Mouse (Mus musculus): ENCODE measurements around the gene Cnnm2. TPM values are rescaled to one million over a fixed set of nuclear protein-coding genes. Genes with fewer than 3 reads are reported as not detected.
"Not testable (repeated sequence)": the region's sequence is repeated elsewhere in the genome, so short reads cannot be mapped to it uniquely, and the experiment has no call there.

Gene Cnnm2
- total RNA-seq (2014; fragmentation: Nextera tagmentation) (20.3 and 22.0 TPM in 2 replicates), total RNA-seq (2017) (7.0 and 13.6 TPM in 2 replicates)

DNA sequence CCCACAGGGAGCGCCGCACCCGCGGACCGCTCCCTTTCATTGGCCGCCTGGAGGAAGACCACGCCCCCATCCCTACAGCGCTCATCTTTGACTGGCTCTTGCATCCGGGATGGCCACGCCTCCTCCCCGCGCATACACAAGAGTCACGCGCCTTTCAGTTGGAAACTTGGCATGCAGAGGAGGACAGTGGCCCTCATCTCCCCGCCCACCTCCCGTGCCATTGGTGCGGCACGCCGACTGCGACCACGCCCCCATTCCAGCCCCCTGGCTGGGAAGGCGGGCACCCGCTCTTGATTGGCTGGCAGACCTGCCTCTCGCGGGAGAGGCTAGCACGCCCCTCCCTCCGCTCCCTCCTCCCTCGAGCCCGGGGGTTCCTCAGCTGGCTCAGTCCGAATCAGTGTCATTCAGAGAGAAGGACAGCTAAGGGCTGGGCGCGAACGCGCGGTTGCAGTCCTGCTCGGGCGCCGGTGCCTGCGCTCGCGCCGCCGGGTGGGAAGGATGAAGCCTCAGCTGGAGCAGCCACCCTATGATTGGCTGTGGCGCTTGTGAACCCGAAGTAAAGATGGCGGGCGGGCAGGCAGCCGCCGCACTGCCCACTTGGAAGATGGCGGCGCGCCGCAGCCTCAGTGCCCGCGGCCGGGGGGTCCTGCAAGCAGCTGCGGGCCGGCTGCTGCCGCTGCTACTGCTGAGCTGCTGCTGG, at the start of gene Cnnm2:
Gene Cnnm2, plus strand, starts transcription at position 350 of the 700 bp plus-strand sequence.
- peak; percentile 92 for ATAC-seq (replicated peaks; ENCODE audit: low FRiP score, low TSS enrichment, poor library complexity, severe bottlenecking)

GRCm38 (mm10) chr19:46714234-46714633, 47.2 kb upstream of the Cnnm2 start:
- no peak for ATAC-seq (replicated peaks; ENCODE audit: low FRiP score, low TSS enrichment, poor library complexity, severe bottlenecking)

GRCm38 (mm10) chr19:46715016-46715415, 46.4 kb upstream of the Cnnm2 start:
- no peak for ATAC-seq (replicated peaks; ENCODE audit: low FRiP score, low TSS enrichment, poor library complexity, severe bottlenecking)

DNA sequence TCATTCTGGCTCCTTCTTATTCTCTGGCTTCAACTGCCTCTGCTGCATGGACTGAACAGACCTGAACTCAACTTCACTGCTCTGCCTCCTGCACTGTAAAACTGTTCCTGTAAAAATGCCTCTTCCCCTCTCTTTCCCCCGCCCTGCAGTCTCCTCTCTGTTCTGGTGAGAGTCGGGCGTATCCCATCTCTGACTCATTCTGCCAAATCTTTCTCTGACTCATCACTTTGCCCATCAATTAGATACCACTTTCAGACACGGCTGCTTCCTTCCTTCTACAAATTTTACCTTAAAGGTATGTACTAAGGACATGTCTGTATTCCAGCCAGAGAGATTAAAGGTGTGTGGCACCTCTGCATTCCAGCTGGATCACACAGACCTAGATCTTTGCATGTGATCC, 43.2 kb upstream of the Cnnm2 start:
- ATAC-seq (replicated peaks; ENCODE audit: low FRiP score, low TSS enrichment, poor library complexity, severe bottlenecking): no peak

DNA sequence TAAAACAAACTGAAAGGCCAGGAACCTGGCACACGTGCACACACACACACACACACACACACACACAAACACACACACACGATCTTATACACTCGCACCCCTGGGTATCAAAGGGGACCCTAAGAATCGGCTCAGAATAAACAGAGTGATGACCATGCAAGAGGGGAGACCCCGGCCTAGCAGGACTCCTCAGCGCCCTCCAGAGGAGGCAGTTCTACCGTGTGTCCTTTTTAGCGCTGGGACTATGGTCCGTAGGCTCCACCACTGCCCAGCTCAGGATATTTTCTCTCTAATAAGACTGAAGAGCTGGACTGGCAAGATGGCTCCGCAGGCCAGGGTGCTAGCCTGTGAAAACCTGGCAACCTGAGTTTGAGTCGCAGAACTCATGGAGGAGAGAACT, 37.0 kb upstream of the Cnnm2 start:
- ATAC-seq (replicated peaks; ENCODE audit: low FRiP score, low TSS enrichment, poor library complexity, severe bottlenecking): no peak

DNA sequence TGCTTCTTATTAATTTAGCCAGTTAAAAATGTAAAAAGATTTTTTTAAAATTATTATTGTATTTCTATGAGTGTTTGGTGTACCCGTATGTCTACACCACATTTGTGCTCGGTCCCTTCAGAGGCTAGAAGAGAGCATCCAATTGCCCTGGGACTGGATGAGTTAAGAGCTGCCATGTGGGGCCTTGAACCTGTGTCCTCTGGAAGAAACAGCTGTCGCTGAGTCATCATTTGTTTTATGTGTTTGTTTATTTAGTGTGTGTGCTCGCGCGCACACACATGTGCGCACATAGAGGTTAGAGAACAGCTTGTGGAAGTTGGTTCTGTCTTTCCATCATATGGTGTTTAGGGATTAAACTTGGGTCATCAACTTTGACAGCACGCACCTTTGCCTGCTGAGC, 35.3 kb upstream of the Cnnm2 start:
- no peak for ATAC-seq (replicated peaks; ENCODE audit: low FRiP score, low TSS enrichment, poor library complexity, severe bottlenecking)

- 0 out of 2 replicates have a peak, but pooled peaks have one; percentile 25 for ATAC-seq (replicated peaks; ENCODE audit: low FRiP score, low TSS enrichment, poor library complexity, severe bottlenecking)
These were observed 34.2 kb upstream of the Cnnm2 start for GRCm38 (mm10) chr19:46727140-46727736.

GRCm38 (mm10) chr19:46727945-46728540, 33.4 kb upstream of the Cnnm2 start:
- peak; percentile 92 for ATAC-seq (replicated peaks; ENCODE audit: low FRiP score, low TSS enrichment, poor library complexity, severe bottlenecking)

DNA sequence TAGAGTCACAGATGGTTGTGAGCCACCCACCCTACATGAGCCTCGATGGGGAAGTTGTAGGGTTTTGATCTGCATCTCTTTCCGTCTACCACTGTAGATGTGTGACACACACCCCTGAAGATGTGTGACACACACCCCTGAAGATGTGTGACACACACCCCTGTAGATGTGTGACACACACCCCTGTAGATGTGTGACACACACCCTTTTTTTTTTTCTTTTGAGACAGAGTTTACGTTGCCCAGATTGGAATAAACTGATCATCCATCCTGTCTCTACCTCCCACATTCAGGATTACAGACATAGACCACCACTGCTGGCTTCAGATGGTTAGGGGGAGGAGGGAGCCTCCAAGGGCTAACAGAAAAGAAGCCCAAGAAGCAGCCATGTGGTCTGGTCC, 32.5 kb upstream of the Cnnm2 start:
- ATAC-seq (replicated peaks; ENCODE audit: low FRiP score, low TSS enrichment, poor library complexity, severe bottlenecking): no peak

DNA sequence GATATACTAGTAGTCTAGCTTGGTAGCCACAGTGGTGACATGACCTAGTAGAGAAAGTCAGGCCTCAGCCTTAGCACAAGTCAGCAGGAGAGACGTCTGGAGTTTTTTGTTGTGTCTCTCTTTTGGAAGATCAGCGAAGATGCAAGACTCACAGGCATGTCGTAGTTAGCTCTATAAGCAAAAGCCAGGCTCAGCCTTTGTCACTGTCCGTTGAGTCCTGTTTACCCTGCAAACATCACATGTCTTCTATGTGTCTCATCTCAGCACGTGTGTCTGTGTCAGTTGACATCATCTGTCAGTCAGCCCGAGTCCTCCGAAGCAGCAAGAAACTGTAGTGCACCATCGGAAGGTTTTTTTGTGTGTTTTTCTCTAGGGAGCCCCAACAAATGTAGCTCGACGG, 30.0 kb upstream of the Cnnm2 start:
- no peak for ATAC-seq (replicated peaks; ENCODE audit: low FRiP score, low TSS enrichment, poor library complexity, severe bottlenecking)

DNA sequence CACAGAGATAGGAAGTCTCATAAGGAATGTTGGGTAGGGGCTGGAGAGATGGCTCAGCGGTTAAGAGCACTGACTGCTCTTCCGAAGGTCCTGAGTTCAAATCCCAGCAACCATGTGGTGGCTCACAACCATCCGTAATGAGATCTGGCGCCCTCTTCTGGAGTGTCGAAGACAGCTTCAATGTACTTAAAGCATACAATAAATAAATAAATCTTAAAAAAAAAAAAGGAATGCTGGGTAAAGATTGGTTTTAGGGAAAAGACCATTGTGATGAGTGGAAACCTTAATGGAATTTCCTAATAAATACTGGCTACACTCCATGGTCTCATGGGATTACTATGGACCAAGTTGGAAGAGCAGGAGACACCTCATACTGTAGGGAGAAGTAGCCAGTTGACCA, 28.7 kb upstream of the Cnnm2 start:
- ATAC-seq (replicated peaks; ENCODE audit: low FRiP score, low TSS enrichment, poor library complexity, severe bottlenecking): not testable (repeated sequence)

- no peak for ATAC-seq (replicated peaks; ENCODE audit: low FRiP score, low TSS enrichment, poor library complexity, severe bottlenecking)
These were observed 27.8 kb upstream of the Cnnm2 start for GRCm38 (mm10) chr19:46733626-46734025.

DNA sequence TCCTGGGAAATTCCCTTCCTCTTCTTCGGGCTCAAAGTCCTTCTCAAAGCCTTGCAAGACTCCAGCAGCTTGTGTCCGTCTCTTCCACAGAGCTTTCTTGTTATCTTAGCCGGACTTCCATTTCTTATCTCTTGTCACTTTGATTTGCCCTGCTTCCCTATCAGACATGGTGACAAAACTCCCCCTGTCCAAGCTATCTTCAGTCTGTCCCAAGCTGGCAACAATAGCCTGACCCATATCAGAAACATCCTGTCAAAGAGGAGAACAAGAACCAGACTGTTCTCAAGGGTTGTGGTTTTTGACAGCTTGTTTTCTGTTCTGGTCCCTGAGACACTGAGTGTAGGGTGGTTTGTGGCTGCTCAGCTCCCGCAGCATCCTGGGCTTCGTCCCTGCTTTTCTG, 26.2 kb upstream of the Cnnm2 start:
- ATAC-seq (replicated peaks; ENCODE audit: low FRiP score, low TSS enrichment, poor library complexity, severe bottlenecking): no peak

DNA sequence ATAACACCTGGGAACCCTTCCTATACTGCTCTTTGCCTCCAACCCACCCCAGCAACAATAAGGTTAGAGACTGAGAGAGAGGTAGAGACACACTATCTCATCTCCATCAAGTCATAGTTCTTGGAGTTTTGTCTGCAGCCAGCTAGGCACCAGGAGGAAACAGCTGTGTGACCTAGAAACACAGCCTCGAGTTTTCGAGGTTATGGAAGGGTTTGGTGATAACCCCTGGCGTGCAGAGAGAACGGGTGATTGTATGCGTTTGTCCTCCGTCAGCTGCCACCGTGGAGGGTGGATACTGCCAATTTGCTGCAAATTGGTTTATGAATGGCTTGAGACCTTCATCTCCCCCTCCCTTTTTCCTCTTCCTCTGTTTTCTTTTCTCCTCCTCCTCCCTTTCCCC, 24.3 kb upstream of the Cnnm2 start:
- ATAC-seq (replicated peaks; ENCODE audit: low FRiP score, low TSS enrichment, poor library complexity, severe bottlenecking): no peak

DNA sequence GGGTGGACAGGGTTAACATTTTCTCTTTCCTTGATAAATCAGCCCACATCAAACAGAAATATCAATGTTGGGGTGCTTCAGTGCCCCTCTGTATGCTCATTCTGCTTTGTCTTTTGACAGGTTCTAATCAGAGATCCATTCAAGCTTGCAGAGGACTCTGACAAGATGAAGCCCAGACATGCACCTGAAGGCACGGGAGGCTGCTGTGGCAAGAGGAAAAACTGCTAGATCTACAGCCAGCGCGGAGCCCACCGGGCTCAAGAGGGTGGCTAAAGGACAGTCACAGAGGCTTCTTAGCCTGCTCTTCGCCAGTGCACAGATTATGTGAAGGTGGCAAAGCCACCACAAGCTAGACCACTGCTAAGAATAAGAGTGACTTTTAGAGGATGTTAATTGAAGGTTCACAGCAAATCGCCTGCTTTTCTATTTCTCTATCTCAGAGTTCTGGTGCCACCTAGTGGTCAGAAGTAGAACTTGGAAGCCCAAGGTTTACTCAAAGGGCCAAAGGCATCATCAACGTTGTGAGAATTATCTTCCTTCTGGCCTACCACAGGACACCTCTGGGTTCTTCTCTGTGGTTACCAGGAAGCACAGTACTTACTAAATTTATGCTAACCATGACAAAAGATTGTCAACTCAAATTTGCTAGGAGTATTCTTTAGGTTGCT, 20.9 kb upstream of the Cnnm2 start:
- peak; percentile 70 for ATAC-seq (replicated peaks; ENCODE audit: low FRiP score, low TSS enrichment, poor library complexity, severe bottlenecking)

DNA sequence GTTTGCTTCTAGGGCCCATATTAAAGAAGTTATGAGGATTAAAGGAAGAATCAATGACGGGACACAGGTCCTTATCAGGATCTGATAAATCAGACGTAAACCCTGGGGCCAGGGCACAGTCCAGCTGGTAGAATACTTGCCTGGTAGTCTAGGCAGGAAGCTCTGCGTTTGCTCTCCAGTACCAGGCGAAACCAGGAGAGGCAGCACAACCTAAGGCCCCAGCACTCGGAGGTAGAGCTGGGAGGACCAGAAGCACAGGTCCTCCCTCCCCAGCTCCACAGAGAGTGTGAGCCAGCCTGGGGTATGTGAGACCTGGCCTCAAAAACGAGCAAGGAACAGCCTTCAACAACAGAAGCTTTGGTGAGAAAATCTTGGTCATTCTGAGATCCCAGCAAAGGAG, 19.8 kb upstream of the Cnnm2 start:
- peak; percentile 64; the same call in 1 of the 2 replicates for ATAC-seq (replicated peaks; ENCODE audit: low FRiP score, low TSS enrichment, poor library complexity, severe bottlenecking)

- ATAC-seq (replicated peaks; ENCODE audit: low FRiP score, low TSS enrichment, poor library complexity, severe bottlenecking): no peak
These were observed 16.7 kb upstream of the Cnnm2 start for GRCm38 (mm10) chr19:46744681-46745080.

GRCm38 (mm10) chr19:46747799-46748198, 13.6 kb upstream of the Cnnm2 start:
- no peak for ATAC-seq (replicated peaks; ENCODE audit: low FRiP score, low TSS enrichment, poor library complexity, severe bottlenecking)

- no peak for ATAC-seq (replicated peaks; ENCODE audit: low FRiP score, low TSS enrichment, poor library complexity, severe bottlenecking)
These were observed 9.2 kb upstream of the Cnnm2 start for GRCm38 (mm10) chr19:46752235-46752634.

DNA sequence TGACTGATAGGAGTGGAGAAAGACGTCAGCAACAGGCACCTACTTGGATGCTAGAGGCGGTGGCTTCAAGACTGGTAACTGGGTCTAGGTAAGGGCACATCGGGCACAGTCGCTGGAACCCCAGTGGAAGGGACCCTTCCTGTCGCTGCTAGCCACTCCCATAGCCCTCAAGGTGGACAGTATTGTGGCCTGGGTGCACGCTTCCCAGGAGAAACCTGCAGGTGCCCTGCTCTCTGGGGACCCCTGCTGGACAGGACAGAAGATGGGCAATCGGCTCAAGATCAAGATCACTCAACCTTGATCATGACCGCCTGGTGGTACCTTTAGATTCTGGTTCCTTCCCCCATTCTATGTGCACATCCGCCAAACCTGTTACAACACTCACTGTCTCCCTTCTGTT, 6.3 kb upstream of the Cnnm2 start:
- ATAC-seq (replicated peaks; ENCODE audit: low FRiP score, low TSS enrichment, poor library complexity, severe bottlenecking): no peak
